Mouse (Mus musculus) bone marrow macrophage, adult 2 months (primary cell): Measurements from ENCODE around the gene Ankrd26.

Source experiments
- CTCF ChIP-seq: IDR thresholded peaks from 2 replicates; pipeline ENCODE4 v1.5.1; 2012; ENCODE audit warnings: low read depth, mild to moderate bottlenecking, low read length, moderate library complexity
- POLR2A ChIP-seq: IDR thresholded peaks from 2 replicates; pipeline ENCODE4 v1.6.1; 2012; ENCODE audit warnings: mild to moderate bottlenecking, low read depth, low read length, borderline replicate concordance

- TF ChIP-seq POLR2A (no peak), CTCF (no peak)
These were observed 107.6 kb downstream of the Ankrd26 start for GRCm38 (mm10) chr6:118454452-118454851.
